Mouse (Mus musculus): Measurements from ENCODE around the gene Wnt5b. TPM values are rescaled to one million over a fixed set of nuclear protein-coding genes. Genes with fewer than 3 reads are reported as not detected.

Gene Wnt5b
- polyA plus RNA-seq, 1 experiment = not detected

- WGBS = 66% methylated on average over 12 of the region's 12 CpGs
- H3K4me1 ChIP-seq (ENCODE audit: control insufficient read depth, insufficient read depth, low read length) = no peaks in the 10 kb centered on the region
- TF ChIP-seq POLR2A (IDR thresholded peaks at IDR 0.05; ENCODE audit: insufficient read depth, low read depth, low read length) = no peak
- TF ChIP-seq CTCF (IDR thresholded peaks at IDR 0.05; ENCODE audit: insufficient read depth, low read depth, low read length) = no peak
- no peak overlapping the region for H3K4me3 ChIP-seq (ENCODE audit: insufficient read depth, low read depth, low read length)
- no peak overlapping the region for H3K27ac ChIP-seq (ENCODE audit: insufficient read depth, low read depth, low read length)
Measured at GRCm38 (mm10) chr6:119535867-119536266, 8.3 kb downstream of the Wnt5b start.

- no peak overlapping the region for H3K4me3 ChIP-seq (ENCODE audit: insufficient read depth, low read depth, low read length)
- TF ChIP-seq CTCF (IDR thresholded peaks at IDR 0.05; ENCODE audit: insufficient read depth, low read depth, low read length) (no peak), POLR2A (IDR thresholded peaks at IDR 0.05; ENCODE audit: insufficient read depth, low read depth, low read length) (no peak)
- no peak overlapping the region for H3K27ac ChIP-seq (ENCODE audit: insufficient read depth, low read depth, low read length)
- H3K4me1 ChIP-seq (ENCODE audit: control insufficient read depth, insufficient read depth, low read length) = no peaks in the 10 kb centered on the region
- WGBS = 88% methylated on average over 9 of the region's 9 CpGs
Measured at GRCm38 (mm10) chr6:119533170-119533709, 10.9 kb downstream of the Wnt5b start.

DNA sequence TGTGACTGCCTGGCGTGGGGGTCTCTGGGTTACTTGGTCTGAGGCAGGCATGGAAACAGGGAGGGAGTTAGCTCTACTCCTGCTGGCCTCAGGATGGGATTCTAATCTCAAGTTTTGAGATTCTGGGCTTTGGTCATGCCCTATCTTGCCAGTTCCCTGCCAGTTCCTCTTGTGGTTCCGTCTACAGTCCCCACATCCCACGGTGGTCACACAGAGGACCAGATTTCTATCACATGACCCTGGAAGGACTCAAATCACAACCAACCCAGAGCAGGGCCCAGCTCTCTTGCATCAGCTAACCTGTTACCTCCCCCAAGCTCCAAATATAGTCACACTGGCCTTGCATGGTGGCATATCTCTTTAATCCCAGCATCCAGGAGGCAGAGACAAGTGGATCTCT, 14.5 kb downstream of the Wnt5b start:
- TF ChIP-seq POLR2A (IDR thresholded peaks at IDR 0.05; ENCODE audit: insufficient read depth, low read depth, low read length) (no peak), CTCF (IDR thresholded peaks at IDR 0.05; ENCODE audit: insufficient read depth, low read depth, low read length) (no peak)
- no peak overlapping the region for H3K4me3 ChIP-seq (ENCODE audit: insufficient read depth, low read depth, low read length)
- H3K4me1 ChIP-seq (ENCODE audit: control insufficient read depth, insufficient read depth, low read length) = no peaks in the 10 kb centered on the region
- no peak overlapping the region for H3K27ac ChIP-seq (ENCODE audit: insufficient read depth, low read depth, low read length)
- 93% methylated on average over 3 of the region's 3 CpGs for WGBS

- Histone ChIP-seq H3K4me3 (ENCODE audit: insufficient read depth, low read depth, low read length) (no peak overlapping the region), H3K4me1 (ENCODE audit: control insufficient read depth, insufficient read depth, low read length) (peaks cover 12% of the 10 kb centered on the region), H3K27ac (ENCODE audit: insufficient read depth, low read depth, low read length) (no peak overlapping the region)
- TF ChIP-seq POLR2A (IDR thresholded peaks at IDR 0.05; ENCODE audit: insufficient read depth, low read depth, low read length) (no peak), CTCF (IDR thresholded peaks at IDR 0.05; ENCODE audit: insufficient read depth, low read depth, low read length) (no peak)
- 79% methylated on average over 5 of the region's 5 CpGs for WGBS
Measured at GRCm38 (mm10) chr6:119526498-119526897, 17.6 kb downstream of the Wnt5b start.

DNA sequence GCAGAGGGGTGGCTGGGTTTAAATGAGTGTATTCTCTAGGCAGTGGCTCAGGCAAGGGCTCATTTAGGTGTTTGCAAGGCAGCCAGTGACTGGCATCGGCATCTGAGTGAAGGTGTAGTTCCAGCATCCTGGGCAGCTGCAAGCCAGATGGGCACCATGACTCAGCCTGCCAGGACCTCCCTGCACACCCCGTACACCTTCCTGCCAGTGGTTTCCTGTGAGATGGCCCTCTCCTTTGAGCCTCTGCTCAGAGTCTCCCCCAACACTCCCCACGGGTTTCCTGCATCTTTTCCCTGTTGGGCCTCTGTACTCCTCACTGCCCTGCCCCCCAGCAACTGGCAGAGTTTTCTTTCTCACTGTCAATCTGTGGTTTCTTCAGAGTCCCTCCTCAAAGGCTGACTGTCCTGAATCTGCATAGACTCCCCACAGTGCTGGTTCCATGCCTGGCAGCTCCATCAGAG, 22.2 kb downstream of the Wnt5b start:
- Histone ChIP-seq H3K4me3 (ENCODE audit: insufficient read depth, low read depth, low read length) (no peak overlapping the region), H3K27ac (ENCODE audit: insufficient read depth, low read depth, low read length) (no peak overlapping the region), H3K4me1 (ENCODE audit: control insufficient read depth, insufficient read depth, low read length) (peaks cover 12% of the 10 kb centered on the region)
- WGBS = 53% methylated on average over 3 of the region's 3 CpGs
- TF ChIP-seq POLR2A (IDR thresholded peaks at IDR 0.05; ENCODE audit: insufficient read depth, low read depth, low read length) = no peak
- no peak for TF ChIP-seq CTCF (IDR thresholded peaks at IDR 0.05; ENCODE audit: insufficient read depth, low read depth, low read length)

DNA sequence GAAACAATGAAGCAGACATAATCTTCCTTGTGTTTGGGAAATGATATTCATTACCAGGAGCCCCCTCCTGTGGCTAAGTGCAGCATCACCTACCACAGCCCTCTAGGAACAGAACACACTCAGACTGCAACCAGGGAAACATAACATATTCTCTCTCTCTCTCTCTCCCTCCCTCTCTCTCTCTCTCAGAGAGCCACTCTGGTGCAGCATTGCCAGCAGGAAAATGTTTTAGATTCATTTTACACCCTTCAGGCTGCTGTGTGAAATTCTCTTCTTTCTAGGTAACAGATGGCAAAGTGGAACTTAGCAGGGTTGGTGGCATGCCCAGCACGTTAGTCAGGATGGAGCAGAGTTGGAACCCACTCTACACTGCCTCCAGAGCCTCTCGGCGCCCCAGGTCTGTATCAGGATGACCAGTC, 22.7 kb downstream of the Wnt5b start:
- TF ChIP-seq CTCF (IDR thresholded peaks at IDR 0.05; ENCODE audit: insufficient read depth, low read depth, low read length) (no peak), POLR2A (IDR thresholded peaks at IDR 0.05; ENCODE audit: insufficient read depth, low read depth, low read length) (no peak)
- WGBS = 73% methylated on average over 3 of the region's 3 CpGs
- Histone ChIP-seq H3K27ac (ENCODE audit: insufficient read depth, low read depth, low read length) (no peak overlapping the region), H3K4me1 (ENCODE audit: control insufficient read depth, insufficient read depth, low read length) (peaks cover 12% of the 10 kb centered on the region), H3K4me3 (ENCODE audit: insufficient read depth, low read depth, low read length) (no peak overlapping the region)

DNA sequence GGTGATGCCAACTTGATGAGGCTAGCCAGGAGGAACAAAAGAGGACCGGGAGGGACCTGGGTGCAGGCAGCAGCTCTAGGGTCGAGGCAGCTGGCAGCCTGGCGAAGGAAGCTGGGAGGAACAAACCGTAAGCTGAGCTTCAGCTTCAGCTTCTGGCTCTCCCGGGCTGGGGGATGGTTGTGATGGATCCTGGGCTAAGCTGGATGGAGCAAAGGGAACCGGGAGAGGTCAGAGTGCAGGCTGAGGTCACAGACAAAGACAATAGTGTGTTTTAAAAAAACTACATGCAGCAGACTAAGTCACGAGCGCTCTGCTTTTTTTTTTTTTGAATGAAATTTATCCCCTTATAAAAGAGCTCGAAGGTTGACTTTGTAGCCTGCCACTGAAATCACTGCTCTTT, 23.4 kb downstream of the Wnt5b start:
- WGBS = 57% methylated on average over 9 of the region's 9 CpGs
- TF ChIP-seq CTCF (IDR thresholded peaks at IDR 0.05; ENCODE audit: insufficient read depth, low read depth, low read length) (no peak), POLR2A (IDR thresholded peaks at IDR 0.05; ENCODE audit: insufficient read depth, low read depth, low read length) (no peak)
- no peak overlapping the region for H3K4me3 ChIP-seq (ENCODE audit: insufficient read depth, low read depth, low read length)
- H3K27ac ChIP-seq (ENCODE audit: insufficient read depth, low read depth, low read length) = no peak overlapping the region
- peaks cover 12% of the 10 kb centered on the region for H3K4me1 ChIP-seq (ENCODE audit: control insufficient read depth, insufficient read depth, low read length)

- TF ChIP-seq POLR2A (IDR thresholded peaks at IDR 0.05; ENCODE audit: insufficient read depth, low read depth, low read length) = no peak
- no peak for TF ChIP-seq CTCF (IDR thresholded peaks at IDR 0.05; ENCODE audit: insufficient read depth, low read depth, low read length)
- Histone ChIP-seq H3K4me1 (ENCODE audit: control insufficient read depth, insufficient read depth, low read length) (peaks cover 3% of the 10 kb centered on the region; the same call in 1 of the 2 replicates), H3K4me3 (ENCODE audit: insufficient read depth, low read depth, low read length) (no peak overlapping the region), H3K27ac (ENCODE audit: insufficient read depth, low read depth, low read length) (no peak overlapping the region)
- 61% methylated on average over 7 of the region's 7 CpGs for WGBS
Measured at GRCm38 (mm10) chr6:119514085-119514484, 30.1 kb downstream of the Wnt5b start.

DNA sequence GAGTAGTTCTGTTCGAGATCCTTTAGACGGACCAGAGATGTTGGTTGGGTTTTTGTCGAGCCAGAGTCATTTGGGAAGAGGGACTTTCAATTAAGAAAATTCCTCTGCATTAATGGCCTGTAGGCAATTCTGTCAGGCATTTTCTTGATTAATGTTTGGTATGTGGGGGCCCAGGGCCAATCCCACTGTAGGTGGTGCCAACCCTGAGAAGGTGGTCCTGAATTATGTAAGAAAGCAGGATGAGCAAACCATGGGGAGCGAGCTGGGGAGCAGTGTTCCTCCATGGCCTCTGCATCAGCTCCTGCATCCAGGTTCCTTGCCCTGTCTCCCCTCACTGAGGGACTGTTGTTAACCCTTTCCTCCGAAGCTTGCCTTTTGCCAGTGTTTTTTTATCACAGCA, 30.7 kb downstream of the Wnt5b start:
- Histone ChIP-seq H3K4me1 (ENCODE audit: control insufficient read depth, insufficient read depth, low read length) (peaks cover 3% of the 10 kb centered on the region; the same call in 1 of the 2 replicates), H3K27ac (ENCODE audit: insufficient read depth, low read depth, low read length) (no peak overlapping the region), H3K4me3 (ENCODE audit: insufficient read depth, low read depth, low read length) (no peak overlapping the region)
- 82% methylated on average over 5 of the region's 5 CpGs for WGBS
- no peak for TF ChIP-seq POLR2A (IDR thresholded peaks at IDR 0.05; ENCODE audit: insufficient read depth, low read depth, low read length)
- TF ChIP-seq CTCF (IDR thresholded peaks at IDR 0.05; ENCODE audit: insufficient read depth, low read depth, low read length) = no peak
